Mouse (Mus musculus) layer of hippocampus, postnatal 25 days (tissue): ENCODE results near the gene Asb2. TPM values are rescaled to one million over a fixed set of nuclear protein-coding genes. Genes with fewer than 3 reads are reported as not detected.

Experiments
- DNase-seq, 2 experiments: peaks; one replicate each; pipeline ENCODE4 v3.0.0; 2022; ENCODE audit warnings: mixed read lengths in 2 of 2, low spot score in 1 of 2; ENCODE audit errors: extremely low spot score in 1 of 2
- total RNA-seq, 2 experiments: library from RNA; stranded (reverse); gene quantifications; 2 replicates each; pipeline ENCODE4 v1.2.3; 2021

Gene Asb2
- total RNA-seq: 1 to 10 TPM; 1.9 to 2.2 TPM

DNA sequence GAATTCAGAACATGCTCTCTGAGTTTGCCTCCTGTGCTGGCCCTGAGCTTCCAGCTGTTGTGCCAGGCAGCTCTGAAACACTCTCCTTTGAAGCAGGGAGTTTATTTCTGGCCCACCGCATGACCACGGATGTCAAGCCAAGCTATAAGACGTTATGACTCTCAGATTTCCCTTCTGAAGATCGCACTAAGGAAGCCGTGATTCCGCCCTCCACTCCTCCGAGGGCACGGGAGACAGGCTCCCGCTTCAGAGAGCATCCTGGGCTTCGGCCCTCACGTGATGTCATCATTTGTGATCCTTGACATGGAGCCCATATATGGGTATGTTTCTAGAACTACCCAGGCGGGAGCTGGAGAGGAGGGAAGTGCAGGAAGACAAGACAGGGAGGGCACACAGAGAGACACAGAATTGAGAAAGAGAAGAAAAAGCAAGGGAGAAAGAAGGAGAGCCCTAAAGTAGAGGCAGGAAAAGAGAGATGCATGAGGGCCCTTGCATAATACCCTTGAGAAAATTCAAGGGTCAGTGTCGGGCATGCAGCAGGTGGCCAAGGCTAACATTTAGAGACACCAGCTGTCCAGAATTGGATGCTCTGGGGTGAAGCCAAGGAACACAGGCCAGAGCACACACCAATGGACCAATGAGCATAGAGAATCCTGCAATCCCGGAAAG lies at the start of gene Asb2:
Gene Asb2 (minus strand): TSS at position 256 of the 669 bp plus-strand sequence.
- no peak for DNase-seq

DNA sequence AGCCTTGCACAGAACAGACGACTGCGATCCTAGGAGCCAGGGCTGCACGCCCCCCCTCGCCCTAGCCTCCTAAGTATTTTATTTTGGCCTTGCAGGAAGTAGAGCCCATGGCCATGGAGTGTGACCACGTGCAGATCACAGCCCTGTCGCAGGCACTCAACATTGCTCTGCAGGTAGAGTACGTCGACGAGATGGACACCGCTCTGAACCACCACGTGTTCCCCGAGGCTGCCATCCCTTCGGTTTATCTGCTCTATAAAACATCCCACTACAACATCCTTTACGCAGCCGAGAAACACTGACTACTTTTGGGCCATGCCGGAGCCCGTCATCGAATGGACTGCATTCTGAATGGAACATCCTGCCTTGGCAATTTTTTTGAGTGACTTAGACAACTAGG lies 48.3 kb upstream of the Asb2 start:
- no peak for DNase-seq

- DNase-seq: no peak
Observed at GRCm38 (mm10) chr12:103396751-103397150, 41.0 kb upstream of the Asb2 start.

DNA sequence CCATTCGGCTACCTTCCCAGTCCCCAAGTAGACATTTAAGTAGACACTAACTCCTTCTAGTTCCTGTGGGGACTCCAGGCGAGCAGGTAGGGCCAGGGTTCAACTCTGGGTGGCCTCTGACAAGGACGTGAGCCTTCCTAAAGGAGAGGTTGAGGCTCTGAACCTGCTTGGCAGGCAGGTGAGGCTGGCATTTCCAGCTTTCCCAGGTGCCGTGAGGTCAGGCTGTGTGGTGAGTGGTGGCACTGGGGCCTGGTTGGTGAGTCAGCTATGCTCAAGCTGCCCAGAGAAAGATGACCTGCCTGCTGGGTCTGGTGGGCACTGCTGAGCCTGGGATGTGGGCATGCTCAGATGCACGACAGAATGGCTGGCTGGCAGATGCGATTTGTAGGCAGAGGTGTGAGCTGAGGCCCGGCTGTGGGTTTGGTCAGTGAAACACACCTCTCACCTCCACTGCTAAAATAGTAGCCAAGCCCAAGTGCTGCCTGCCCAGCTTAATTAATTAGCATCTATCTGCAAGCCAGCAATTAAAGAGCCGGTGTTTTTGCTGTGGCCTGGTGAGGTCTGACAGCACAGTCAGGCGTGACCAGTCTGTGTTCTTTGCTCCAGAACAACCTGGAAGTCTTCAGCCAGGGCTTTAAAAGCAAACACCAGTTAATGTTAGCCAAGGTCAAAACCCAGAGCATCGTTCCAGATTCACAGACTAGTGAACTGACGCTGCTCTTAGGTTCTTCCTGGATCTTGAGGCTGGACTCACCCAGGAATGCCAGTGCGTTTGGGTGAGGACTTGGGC lies 39.9 kb upstream of the Asb2 start:
- no peak for DNase-seq

DNA sequence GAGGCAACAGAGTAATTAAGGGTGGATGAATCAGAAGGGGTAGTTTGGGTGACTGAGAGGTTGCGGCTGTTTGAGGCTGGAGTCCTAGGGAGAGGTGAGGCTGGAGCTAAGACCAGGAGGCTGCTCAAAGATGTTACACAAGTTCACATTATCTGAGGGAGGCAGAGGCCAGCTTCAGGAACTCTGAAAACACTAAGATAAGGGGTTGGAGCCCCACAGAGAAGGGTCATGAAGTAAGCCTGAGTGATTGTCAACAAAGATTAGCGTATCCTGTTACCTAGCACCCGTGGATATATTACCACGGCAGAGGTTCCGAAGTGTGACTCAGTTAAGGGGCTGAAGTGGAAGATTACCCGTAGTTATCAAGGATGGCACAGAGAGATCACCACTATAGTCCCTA lies 37.7 kb upstream of the Asb2 start:
- no peak for DNase-seq

GRCm38 (mm10) chr12:103391098-103391497 lies 35.3 kb upstream of the Asb2 start:
- peak in 1 of 2 experiments; percentile 33 for DNase-seq

DNA sequence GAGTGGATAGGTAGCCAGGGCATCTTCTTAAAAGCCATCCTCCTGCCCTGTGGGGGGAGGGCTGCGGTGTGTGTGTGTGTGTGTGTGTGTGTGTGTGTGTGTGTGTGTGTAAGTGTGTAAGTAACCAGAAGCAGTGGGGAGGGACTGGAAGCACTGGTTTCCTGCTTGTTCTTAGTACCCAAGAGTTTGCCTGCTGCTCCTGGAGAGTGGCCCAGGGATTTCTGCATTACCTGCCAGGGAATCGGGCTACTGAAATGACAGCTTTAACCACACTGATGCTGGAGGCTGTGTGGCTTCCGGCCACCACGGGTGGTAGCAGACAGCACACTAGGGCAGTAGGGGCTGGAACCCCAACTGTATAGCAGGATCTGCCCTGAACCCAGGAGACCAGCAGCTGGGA lies 34.2 kb upstream of the Asb2 start:
- no peak for DNase-seq

DNA sequence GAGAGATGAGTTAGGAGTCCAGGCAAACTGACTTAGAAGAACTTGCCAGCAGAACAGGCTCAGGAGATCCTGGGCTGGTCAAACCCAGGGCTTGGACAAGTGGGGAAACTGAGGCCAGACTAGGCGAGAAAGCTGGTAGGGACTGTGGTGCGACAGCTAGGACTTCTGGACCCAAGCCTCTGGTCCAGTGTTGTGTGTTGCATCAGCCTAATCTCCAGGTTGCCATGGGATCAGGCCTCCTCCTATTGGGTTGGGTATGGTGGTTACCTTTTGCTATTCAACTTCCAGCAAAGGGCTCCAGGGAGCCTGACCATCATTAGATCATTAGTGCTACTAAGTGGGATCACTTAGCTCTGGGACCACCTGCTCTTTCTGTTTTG lies 33.5 kb upstream of the Asb2 start:
- DNase-seq: no peak

DNA sequence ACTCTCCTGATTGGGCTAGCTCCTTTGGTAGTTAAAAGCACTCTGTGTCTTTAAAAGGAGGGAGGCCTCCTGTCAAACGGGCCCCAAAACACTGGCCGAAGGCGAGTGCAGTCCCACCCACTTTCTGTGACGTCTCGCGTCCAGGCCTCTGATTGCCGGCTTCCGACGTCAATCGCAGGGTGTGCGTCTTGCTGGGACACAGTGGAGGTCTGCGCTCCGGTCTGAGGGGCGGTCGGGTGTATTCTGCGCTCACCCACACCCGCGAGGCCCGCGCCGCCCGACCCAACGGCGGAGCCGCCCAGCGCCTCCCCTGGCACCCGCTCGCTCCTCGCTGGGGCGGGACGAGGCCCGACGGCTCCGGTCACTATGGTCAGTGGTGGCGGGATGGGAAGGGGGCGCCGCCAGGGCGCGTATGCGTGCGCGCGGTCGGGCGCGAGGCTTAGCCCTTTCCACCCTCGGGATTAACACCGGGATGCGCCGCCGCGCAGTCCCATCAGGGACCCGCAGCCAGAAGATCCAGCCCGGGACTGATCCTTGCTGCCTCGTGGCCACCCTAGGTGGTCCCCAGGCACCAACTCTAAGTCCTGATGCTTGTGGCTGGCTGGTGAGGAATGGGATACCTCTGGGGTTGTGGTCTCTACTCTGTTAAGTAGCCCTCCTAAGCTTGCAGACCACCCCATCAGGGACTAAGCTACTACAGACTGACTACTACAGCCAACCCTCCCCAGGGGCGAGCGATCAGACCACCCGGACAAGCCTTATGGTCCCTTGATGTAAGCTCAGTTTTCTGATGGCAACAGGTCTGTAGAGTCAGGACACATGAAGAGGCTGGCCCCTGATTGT lies 32.9 kb upstream of the Asb2 start, which contains the start of gene Otub2:
Gene Otub2 (plus strand): TSS at position 178 of the 843 bp plus-strand sequence.
- peak; percentile 92 to 93 for DNase-seq

- no peak for DNase-seq
Observed at GRCm38 (mm10) chr12:103380226-103380625, 24.4 kb upstream of the Asb2 start.

- no peak for DNase-seq
Observed at GRCm38 (mm10) chr12:103376774-103377173, 21.0 kb upstream of the Asb2 start.

- peak in 1 of 2 experiments; percentile 53 for DNase-seq
Observed at GRCm38 (mm10) chr12:103376124-103376523, 20.3 kb upstream of the Asb2 start.

GRCm38 (mm10) chr12:103373530-103374236 lies 17.9 kb upstream of the Asb2 start:
- no peak for DNase-seq

DNA sequence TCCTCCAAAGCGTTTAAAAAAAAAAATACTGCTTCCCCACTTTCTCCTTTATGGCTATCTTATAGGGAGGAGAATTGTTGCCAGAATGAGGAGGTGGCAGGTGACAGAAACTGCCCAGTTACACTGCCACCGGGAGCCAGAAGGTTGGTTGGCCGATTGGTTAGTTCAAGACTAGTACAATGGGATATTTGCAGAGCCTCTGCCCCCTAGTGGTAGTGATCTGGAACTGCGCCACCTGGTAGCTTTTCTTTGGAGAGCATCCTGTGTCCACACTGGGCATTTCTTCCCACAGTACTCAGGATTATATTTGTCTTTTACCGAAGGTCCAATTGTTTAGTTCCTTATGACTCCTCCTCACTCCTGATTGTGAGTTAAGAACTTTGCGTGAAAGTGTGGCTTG lies 15.9 kb upstream of the Asb2 start:
- peak in 1 of 2 experiments; percentile 61 for DNase-seq

DNA sequence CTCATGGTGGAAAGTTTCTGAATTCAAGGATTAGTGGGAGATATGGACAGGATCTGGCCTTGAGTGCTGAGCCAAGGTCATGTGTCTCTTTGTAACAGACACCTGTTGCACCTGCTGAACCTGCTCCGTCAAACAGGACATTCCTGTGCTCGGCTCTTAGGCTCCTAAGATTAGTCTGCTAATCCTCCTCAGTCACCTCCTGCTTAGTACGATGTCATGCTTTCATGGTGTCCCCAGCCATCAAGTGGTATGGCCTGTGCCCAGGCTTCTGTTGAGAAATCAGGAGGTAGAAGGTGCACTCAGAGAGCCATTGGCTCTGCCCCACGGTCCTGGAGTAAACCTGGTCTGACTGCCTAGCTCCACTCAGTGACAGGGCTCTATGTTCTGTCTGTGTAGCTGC lies 15.1 kb upstream of the Asb2 start:
- no peak for DNase-seq

- DNase-seq: no peak
Observed at GRCm38 (mm10) chr12:103368777-103369176, 13.0 kb upstream of the Asb2 start.

GRCm38 (mm10) chr12:103368326-103368669 lies 12.5 kb upstream of the Asb2 start:
- DNase-seq: no peak

DNA sequence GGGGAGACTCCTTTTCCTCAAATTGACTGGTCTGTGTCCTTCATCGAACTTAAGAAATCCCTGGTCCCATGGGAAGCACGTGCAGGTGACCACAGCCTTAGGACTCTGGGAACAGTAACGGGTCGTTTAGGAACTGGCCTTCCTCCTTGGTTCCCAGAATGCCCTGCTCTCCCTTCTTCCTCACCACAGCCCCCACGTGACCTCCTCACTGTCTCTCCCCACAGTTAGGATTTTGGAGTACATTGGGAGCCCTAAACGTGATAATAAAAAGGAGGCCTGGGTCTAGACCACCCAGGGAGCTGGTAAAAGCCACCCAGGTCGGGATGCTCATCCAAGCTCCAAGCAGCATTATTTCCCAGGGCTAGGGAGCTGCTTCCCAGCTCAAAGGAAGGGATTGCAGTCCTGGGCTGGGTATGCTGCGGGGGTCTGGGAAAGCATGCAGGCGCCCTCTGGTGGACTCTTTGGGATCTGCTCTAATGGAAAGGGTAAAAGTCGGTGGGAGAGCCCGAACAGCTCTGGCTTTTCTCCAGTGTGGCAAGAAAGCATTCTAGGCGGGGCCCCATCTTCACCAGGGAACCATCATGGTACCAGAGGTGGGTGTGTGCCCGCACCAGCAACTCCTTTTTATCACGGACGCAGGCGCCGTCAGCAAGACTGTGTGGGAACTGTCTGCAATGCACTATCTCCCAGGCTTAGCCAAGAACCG lies 12.0 kb upstream of the Asb2 start:
- peak; percentile 72 to 92 for DNase-seq

GRCm38 (mm10) chr12:103367171-103367570 lies 11.4 kb upstream of the Asb2 start:
- no peak for DNase-seq

DNA sequence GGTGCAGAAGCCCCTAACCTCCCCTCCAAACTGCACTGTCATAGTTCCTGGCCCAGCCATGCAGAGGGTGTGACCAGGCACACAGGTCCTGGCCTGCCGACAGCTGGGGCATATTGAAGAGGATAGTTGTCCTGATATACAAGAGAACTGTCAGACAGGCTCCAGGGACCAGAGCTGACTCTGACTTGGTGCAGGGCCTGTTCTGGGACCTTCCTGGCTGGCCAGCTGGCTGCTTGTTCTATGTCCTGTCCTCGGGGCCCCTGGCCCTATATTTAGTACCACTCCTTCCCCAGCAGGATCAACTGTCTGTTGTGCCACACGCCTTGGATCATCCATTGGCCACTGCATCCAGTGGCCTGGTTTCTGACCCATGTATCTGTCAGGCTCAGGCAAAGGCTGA lies 6.5 kb upstream of the Asb2 start:
- DNase-seq: no peak
